Mouse (Mus musculus): Measurements from ENCODE around the gene Barx2. TPM values are rescaled to one million over a fixed set of nuclear protein-coding genes. Genes with fewer than 3 reads are reported as not detected.

The Barx2 gene
- total RNA-seq (2012; rRNA removed): 0.16 and 0.18 TPM in 2 replicates

- Histone ChIP-seq H3K9ac (ENCODE audit: insufficient read depth, low read depth, low read length, poor library complexity, severe bottlenecking) (peak within 1 kb of the TSS; percentile 4), H3K9me3 (ENCODE audit: control insufficient read depth, insufficient read depth, low read depth, low read length) (no peaks in the 10 kb centered on the region), H3K27ac (ENCODE audit: insufficient read depth, low read depth, low read length, poor library complexity, severe bottlenecking) (no peak within 1 kb of the TSS), H3K4me1 (ENCODE audit: control insufficient read depth in 2 of 2, insufficient read depth in 2 of 2, low read length in 2 of 2, poor library complexity in 1 of 2) (no peaks in the 10 kb centered on the region), H3K36me3 (ENCODE audit: control insufficient read depth, insufficient read depth, low read length, poor library complexity, severe bottlenecking) (no peaks in the 10 kb centered on the region), H3K4me3 (ENCODE audit: insufficient read depth in 1 of 2, low read depth in 1 of 2, low read length in 2 of 2, poor library complexity in 1 of 2, severe bottlenecking in 1 of 2) (peak within 1 kb of the TSS; percentile 56 to 71)
- peak; percentile 54 for DNase-seq (ENCODE audit: low read depth, low spot score)
- in situ Hi-C loops (cut with MboI; ENCODE audit: low sequenced_read_pairs in 2 of 2, unreplicated experiment in 2 of 2): loop anchor here (25.0 kb wide), 2 partner anchors 351 to 624 kb away; partner anchors contain the start of gene Fli1 (in 1 of the 2)
- no peak for TF ChIP-seq MAFK (IDR thresholded peaks at IDR 0.05; ENCODE audit: insufficient read depth, low read depth, low read length)
- TF ChIP-seq CHD2 (IDR thresholded peaks at IDR 0.05; ENCODE audit: low read depth, low read length): no peak
- TF ChIP-seq HCFC1 (IDR thresholded peaks at IDR 0.05; ENCODE audit: borderline replicate concordance, insufficient read depth, low read length): no peak; the same call in 1 of the 2 replicates
- no peak for TF ChIP-seq ZNF384 (IDR thresholded peaks at IDR 0.05; ENCODE audit: low read depth, low read length)
- no peak for TF ChIP-seq ZC3H11A (IDR thresholded peaks at IDR 0.05; ENCODE audit: borderline replicate concordance, low read depth, low read length)
Measured at GRCm38 (mm10) chr9:31912921-31913738, at the start of gene Barx2. Gene Barx2, minus strand, starts transcription at chr9:31913462.

GRCm38 (mm10) chr9:31962265-31962664, 49.0 kb upstream of the Barx2 start:
- H3K27ac ChIP-seq (ENCODE audit: insufficient read depth, low read depth, low read length, poor library complexity, severe bottlenecking): no peak overlapping the region
- TF ChIP-seq ZNF384 (IDR thresholded peaks at IDR 0.05; ENCODE audit: low read depth, low read length) (no peak), MAFK (IDR thresholded peaks at IDR 0.05; ENCODE audit: insufficient read depth, low read depth, low read length) (no peak), HCFC1 (IDR thresholded peaks at IDR 0.05; ENCODE audit: borderline replicate concordance, insufficient read depth, low read length) (no peak), CHD2 (IDR thresholded peaks at IDR 0.05; ENCODE audit: low read depth, low read length) (no peak), ZC3H11A (IDR thresholded peaks at IDR 0.05; ENCODE audit: borderline replicate concordance, low read depth, low read length) (no peak)
- peaks cover 3 to 6% of the 10 kb centered on the region in 2 experiments; a peak in 2 of 4 replicates for H3K4me1 ChIP-seq (ENCODE audit: control insufficient read depth in 2 of 2, insufficient read depth in 2 of 2, low read length in 2 of 2, poor library complexity in 1 of 2)
- DNase-seq (ENCODE audit: low read depth, low spot score): no peak
- no peak overlapping the region for H3K4me3 ChIP-seq (ENCODE audit: insufficient read depth in 1 of 2, low read depth in 1 of 2, low read length in 2 of 2, poor library complexity in 1 of 2, severe bottlenecking in 1 of 2)
- in situ Hi-C loops (cut with MboI; ENCODE audit: low sequenced_read_pairs in 2 of 2, unreplicated experiment in 2 of 2): no loop called here
- no peak overlapping the region for H3K9ac ChIP-seq (ENCODE audit: insufficient read depth, low read depth, low read length, poor library complexity, severe bottlenecking)
- H3K36me3 ChIP-seq (ENCODE audit: control insufficient read depth, insufficient read depth, low read length, poor library complexity, severe bottlenecking): no peaks in the 10 kb centered on the region
- no peaks in the 10 kb centered on the region for H3K9me3 ChIP-seq (ENCODE audit: control insufficient read depth, insufficient read depth, low read depth, low read length)

GRCm38 (mm10) chr9:31960488-31960887, 47.2 kb upstream of the Barx2 start:
- Histone ChIP-seq H3K4me3 (ENCODE audit: insufficient read depth in 1 of 2, low read depth in 1 of 2, low read length in 2 of 2, poor library complexity in 1 of 2, severe bottlenecking in 1 of 2) (0 out of 4 replicates have a peak overlapping the region, but pooled peaks of 1 of the 2 experiments have one; percentile 5), H3K36me3 (ENCODE audit: control insufficient read depth, insufficient read depth, low read length, poor library complexity, severe bottlenecking) (no peaks in the 10 kb centered on the region), H3K27ac (ENCODE audit: insufficient read depth, low read depth, low read length, poor library complexity, severe bottlenecking) (no peak overlapping the region; the same call in 1 of the 2 replicates), H3K4me1 (ENCODE audit: control insufficient read depth in 2 of 2, insufficient read depth in 2 of 2, low read length in 2 of 2, poor library complexity in 1 of 2) (peaks cover 3 to 6% of the 10 kb centered on the region in 2 experiments; a peak in 2 of 4 replicates), H3K9ac (ENCODE audit: insufficient read depth, low read depth, low read length, poor library complexity, severe bottlenecking) (no peak overlapping the region), H3K9me3 (ENCODE audit: control insufficient read depth, insufficient read depth, low read depth, low read length) (no peaks in the 10 kb centered on the region)
- no peak for TF ChIP-seq MAFK (IDR thresholded peaks at IDR 0.05; ENCODE audit: insufficient read depth, low read depth, low read length)
- TF ChIP-seq CHD2 (IDR thresholded peaks at IDR 0.05; ENCODE audit: low read depth, low read length): no peak
- TF ChIP-seq ZNF384 (IDR thresholded peaks at IDR 0.05; ENCODE audit: low read depth, low read length): no peak
- TF ChIP-seq HCFC1 (IDR thresholded peaks at IDR 0.05; ENCODE audit: borderline replicate concordance, insufficient read depth, low read length): no peak
- no peak for TF ChIP-seq ZC3H11A (IDR thresholded peaks at IDR 0.05; ENCODE audit: borderline replicate concordance, low read depth, low read length)
- DNase-seq (ENCODE audit: low read depth, low spot score): no peak
- in situ Hi-C loops (cut with MboI; ENCODE audit: low sequenced_read_pairs in 2 of 2, unreplicated experiment in 2 of 2): no loop called here

GRCm38 (mm10) chr9:31958120-31958519, 44.9 kb upstream of the Barx2 start:
- no peak for DNase-seq (ENCODE audit: low read depth, low spot score)
- TF ChIP-seq MAFK (IDR thresholded peaks at IDR 0.05; ENCODE audit: insufficient read depth, low read depth, low read length) (no peak), HCFC1 (IDR thresholded peaks at IDR 0.05; ENCODE audit: borderline replicate concordance, insufficient read depth, low read length) (no peak), ZC3H11A (IDR thresholded peaks at IDR 0.05; ENCODE audit: borderline replicate concordance, low read depth, low read length) (no peak), ZNF384 (IDR thresholded peaks at IDR 0.05; ENCODE audit: low read depth, low read length) (no peak), CHD2 (IDR thresholded peaks at IDR 0.05; ENCODE audit: low read depth, low read length) (no peak)
- H3K27ac ChIP-seq (ENCODE audit: insufficient read depth, low read depth, low read length, poor library complexity, severe bottlenecking): no peak overlapping the region
- H3K4me3 ChIP-seq (ENCODE audit: insufficient read depth in 1 of 2, low read depth in 1 of 2, low read length in 2 of 2, poor library complexity in 1 of 2, severe bottlenecking in 1 of 2): no peak overlapping the region
- H3K4me1 ChIP-seq (ENCODE audit: control insufficient read depth in 2 of 2, insufficient read depth in 2 of 2, low read length in 2 of 2, poor library complexity in 1 of 2): peaks cover 3 to 6% of the 10 kb centered on the region in 2 experiments; a peak in 2 of 4 replicates
- no peaks in the 10 kb centered on the region for H3K36me3 ChIP-seq (ENCODE audit: control insufficient read depth, insufficient read depth, low read length, poor library complexity, severe bottlenecking)
- H3K9ac ChIP-seq (ENCODE audit: insufficient read depth, low read depth, low read length, poor library complexity, severe bottlenecking): no peak overlapping the region
- in situ Hi-C loops (cut with MboI; ENCODE audit: low sequenced_read_pairs in 2 of 2, unreplicated experiment in 2 of 2): no loop called here
- no peaks in the 10 kb centered on the region for H3K9me3 ChIP-seq (ENCODE audit: control insufficient read depth, insufficient read depth, low read depth, low read length)
